Mouse (Mus musculus): ENCODE measurements around the gene Atad5.

DNA sequence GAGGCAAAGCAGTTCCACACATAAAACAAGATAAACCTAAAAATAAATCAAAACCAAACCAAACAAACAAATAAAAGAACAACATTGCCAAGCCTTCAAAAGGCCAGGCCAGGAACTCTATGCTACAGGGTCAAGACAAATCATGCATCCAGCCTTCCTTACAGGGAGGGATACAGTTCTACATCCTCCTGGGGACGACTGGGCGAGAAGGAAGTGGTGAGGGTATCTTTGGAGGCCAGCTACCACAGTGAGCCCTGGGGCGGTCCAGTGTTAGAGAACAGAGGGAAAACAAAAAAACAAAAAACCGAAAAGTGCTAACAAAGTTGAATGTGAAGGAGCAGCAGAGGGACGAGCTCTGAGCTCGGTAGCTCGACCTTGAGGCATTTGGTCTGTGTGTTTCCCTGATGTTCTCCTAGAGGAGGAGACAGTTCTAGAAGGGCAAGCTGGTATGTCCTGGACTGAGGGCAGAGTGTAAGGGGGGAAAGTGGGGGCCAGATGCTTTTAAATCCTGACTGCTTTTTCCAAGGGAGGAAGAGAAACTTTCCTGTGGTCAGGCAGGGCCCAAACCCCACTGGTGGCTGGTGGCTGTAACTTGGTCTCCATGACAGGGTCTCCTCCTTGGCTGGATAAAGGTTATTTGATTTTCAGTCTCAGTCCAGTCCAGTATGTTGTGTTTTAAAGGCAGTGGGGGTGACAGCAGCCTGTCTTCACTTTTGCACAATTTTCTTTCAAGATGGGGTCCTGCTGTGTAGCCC is 74.3 kb downstream of the Atad5 start:
- TF ChIP-seq CTCF (IDR thresholded peaks at IDR 0.05; ENCODE audit: low read depth) (no peak), EP300 (IDR thresholded peaks at IDR 0.05; ENCODE audit: low read depth) (no peak)

Measured in liver, embryonic 14.5 days (tissue).